Mouse (Mus musculus) cerebellum, postnatal 14 days (tissue): ENCODE measurements around the gene Lsm6.
"Not testable (repeated sequence)": the region's sequence is repeated elsewhere in the genome, so short reads cannot be mapped to it uniquely, and the experiment has no call there.

Experiments
- DNase-seq, 2 experiments: peaks; one replicate each; pipeline ENCODE4 v3.0.0; 2021; ENCODE audit warnings: mixed read lengths in 2 of 2

The Lsm6 gene

DNA sequence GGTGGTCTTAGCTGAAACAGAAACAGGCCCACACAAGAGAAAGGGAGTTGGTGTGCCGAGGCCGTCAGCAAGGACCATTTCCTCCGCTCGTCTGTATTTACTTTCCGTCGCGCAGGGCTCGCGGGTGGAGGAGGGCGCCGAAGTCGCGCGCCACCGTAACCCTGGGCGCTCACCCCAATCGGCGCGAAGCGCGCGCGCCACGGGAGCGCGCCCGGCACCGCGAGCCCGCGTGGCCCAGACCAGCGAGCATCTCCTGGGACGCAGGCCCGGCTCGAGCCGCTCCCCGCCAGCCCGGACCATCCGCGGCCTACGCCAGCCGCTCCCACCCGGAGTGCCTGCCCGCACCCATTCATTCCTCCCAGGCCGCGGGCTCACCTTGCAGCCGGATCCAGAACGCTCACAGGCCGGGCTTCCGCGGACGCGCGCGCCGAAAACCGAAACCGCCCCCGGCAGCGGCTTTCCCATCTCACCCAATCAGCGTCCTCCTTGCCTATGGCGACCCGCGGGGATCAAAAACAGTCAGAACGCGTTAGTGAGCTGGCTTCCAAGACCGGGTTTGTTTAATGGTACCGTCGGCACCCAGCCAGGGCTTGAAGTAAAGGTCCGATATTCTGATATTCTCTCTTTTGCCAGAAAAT, at the start of gene Lsm6:
Gene Lsm6 (minus strand): TSS at position 468 of the 638 bp plus-strand sequence.
- peak; percentile 99 to 100 for DNase-seq

DNA sequence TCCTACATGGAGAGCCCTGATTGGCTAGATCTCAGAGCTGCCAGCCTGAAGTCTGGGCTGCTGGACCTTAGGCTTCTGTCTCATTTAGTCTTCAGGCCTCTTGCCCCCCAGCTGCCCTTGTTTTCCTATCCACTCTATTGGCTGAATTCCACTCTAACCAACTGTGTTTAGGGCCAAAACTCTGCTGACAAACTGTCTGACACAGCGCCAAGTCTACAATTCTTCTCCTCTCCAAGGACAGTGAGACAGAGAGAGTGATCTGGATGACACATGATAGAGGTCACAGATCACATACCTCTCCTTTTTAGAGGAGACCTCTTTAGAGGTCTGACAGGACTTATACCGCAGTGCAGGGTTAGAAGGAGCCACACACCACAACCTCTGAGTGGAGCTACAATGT, 46.1 kb upstream of the Lsm6 start:
- DNase-seq: no peak

GRCm38 (mm10) chr8:78863001-78863400, 42.1 kb upstream of the Lsm6 start:
- peak; percentile 26 to 43 for DNase-seq

DNA sequence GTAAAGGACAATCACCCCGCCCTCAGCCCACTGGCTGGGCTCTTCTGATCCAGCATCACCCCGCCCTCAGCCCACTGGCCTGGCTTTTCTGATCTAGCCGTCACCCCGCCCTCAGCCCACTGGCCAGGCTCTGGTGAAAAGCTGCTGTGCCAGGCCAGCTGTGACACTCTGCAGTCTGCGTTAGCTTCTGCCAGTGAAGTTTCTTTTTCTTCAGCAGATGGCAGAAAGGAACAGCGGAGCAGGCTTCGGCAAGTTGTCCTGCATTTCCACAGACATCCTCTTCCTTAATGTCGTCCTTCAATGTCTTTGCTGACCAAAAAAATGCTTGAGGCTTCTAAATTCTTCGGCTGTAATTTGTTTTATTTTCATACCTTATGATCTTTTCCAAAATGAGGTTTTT, 41.1 kb upstream of the Lsm6 start:
- DNase-seq: no peak

GRCm38 (mm10) chr8:78860789-78861188, 39.8 kb upstream of the Lsm6 start:
- DNase-seq: no peak

GRCm38 (mm10) chr8:78857421-78857820, 36.5 kb upstream of the Lsm6 start:
- no peak for DNase-seq

GRCm38 (mm10) chr8:78852279-78852678, 31.3 kb upstream of the Lsm6 start:
- DNase-seq: no peak

- no peak for DNase-seq
Observed at GRCm38 (mm10) chr8:78847240-78847639, 26.3 kb upstream of the Lsm6 start.

GRCm38 (mm10) chr8:78844559-78844958, 23.6 kb upstream of the Lsm6 start:
- no peak for DNase-seq

GRCm38 (mm10) chr8:78838656-78839413, 17.9 kb upstream of the Lsm6 start:
- DNase-seq: no peak

DNA sequence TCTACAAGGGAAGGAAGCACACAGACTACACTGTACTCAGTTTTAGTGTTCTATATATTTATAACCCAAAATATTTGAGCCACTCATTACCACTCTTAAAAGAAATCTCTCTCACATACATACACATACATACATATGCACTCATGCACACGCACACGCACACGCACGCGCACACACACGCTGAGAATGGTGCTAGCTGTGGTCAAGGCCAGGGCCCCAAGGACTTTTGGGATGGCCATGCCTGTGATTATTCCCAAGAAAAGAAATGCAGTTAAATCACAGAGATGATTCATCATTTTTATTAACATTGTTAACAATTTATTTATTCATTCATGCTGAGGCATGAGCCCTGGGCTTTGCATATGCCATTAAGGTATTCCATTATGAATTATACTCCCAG, 15.2 kb upstream of the Lsm6 start:
- DNase-seq: no peak

DNA sequence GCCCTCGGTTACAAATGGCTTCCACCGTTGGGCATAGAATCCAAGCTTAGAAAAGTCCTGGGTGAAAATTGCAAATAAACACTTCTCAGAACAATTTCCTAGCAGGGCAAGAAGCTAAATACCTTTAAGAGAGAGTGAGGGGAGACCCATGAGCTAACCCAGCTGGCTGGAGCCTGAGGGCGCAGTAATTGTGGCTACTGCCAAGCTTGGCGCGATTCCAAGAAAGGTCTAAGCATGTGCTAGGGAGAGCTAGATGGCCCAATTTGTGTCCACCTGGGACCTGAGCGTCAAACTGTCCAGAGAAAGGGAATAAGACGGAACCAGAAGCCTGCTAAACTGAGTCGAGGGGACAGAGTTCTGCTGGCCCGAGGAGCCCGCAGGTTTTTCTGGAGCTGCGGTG, 7.5 kb upstream of the Lsm6 start:
- DNase-seq: peak; percentile 82 to 87

- no peak for DNase-seq
Observed at GRCm38 (mm10) chr8:78824515-78824914, 3.6 kb upstream of the Lsm6 start.

DNA sequence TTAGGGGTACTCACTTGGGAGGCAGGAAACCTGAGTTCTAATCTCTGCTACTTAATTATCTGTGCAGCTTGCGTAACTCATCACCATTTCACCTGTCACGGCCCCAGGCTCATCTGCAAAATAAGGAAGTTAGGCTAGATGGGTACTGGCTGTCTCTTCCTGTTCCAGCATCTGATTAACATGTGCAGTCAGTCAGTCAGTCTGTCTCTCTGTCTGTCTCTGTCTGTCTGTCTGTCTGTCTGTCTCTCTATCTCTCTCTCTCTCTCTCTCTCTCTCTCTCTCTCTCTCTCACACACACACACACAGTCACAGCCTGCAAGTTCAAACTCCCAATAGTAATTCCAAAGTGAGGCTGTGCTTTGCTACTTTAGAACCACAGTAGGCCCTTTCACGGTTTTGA, 967 bp downstream of the Lsm6 start:
- DNase-seq: not testable (repeated sequence)

DNA sequence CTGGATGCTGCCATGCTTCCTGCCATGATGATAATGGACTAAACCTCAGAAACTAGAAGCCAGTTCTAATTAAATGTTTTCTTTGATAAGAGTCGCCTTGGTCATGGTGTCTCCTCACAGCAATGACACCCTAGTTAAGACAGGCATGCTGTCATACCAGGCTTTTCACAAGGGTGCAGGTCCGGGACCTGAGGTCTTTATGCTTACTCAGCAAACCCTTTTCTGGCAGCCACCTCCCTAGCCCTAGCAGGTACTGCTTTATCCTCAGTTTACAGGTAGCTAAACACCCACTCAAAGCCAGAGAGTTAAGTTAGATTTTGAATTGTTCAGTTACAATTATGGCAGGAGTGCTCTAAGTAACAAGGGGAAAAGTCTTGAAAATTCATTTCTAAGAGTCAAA, 6.2 kb downstream of the Lsm6 start:
- no peak for DNase-seq

- DNase-seq: no peak
Observed at GRCm38 (mm10) chr8:78813021-78813420, 7.9 kb downstream of the Lsm6 start.

GRCm38 (mm10) chr8:78812446-78812845, 8.5 kb downstream of the Lsm6 start:
- no peak for DNase-seq

GRCm38 (mm10) chr8:78811748-78812147, 9.2 kb downstream of the Lsm6 start:
- no peak for DNase-seq

DNA sequence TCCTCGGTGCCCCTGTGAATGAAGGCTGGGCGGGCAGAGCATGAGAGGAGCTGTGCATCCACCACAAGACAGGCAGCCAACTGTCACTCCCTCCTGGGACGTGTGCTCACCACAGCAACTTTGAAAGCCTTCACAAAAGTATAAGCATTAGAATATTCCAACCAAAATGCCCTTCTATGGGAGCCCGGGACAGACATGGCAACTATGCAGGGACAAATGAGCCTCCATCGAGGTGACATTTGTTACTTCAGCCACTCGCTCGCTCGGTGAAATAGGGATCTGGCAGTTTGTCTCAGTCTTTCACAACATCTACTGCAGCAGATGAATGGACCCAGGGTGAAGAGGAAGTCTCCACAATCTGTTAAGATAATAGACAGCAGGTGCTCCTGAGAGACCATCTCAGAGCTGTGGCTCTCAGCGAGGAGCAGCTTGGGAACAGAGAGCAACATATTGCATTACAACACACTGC, 10.7 kb downstream of the Lsm6 start:
- peak; percentile 19 to 39 for DNase-seq

GRCm38 (mm10) chr8:78809454-78810206, 11.3 kb downstream of the Lsm6 start:
- no peak for DNase-seq

GRCm38 (mm10) chr8:78808888-78809287, 12.1 kb downstream of the Lsm6 start:
- DNase-seq: no peak

GRCm38 (mm10) chr8:78808439-78808838, 12.5 kb downstream of the Lsm6 start:
- no peak for DNase-seq

DNA sequence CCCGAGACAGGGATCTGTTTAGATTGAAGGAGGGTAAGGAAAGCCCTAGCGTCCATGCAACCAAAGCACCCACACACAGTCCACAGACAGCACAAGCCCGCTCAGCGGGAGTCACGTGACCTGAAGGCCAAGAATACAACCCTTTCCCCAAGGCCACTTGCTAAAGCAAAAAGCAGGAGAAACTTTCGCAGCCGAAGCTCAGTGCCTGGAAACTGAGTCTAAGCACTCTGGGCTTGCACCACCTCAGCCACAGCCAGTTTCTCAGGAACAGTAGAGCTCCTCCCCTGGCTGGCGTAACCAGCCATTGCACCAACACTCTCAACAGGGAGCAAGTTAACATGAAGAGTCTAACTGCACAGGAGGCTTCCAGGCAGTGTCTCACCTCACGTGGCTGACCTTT, 13.7 kb downstream of the Lsm6 start:
- no peak for DNase-seq

GRCm38 (mm10) chr8:78806006-78806405, 14.9 kb downstream of the Lsm6 start:
- DNase-seq: no peak
